Mouse (Mus musculus) MEL (cell line): ENCODE measurements at regions not wholly inside any gene's neighbourhood (a gene's known extent, or its start where the extent isn't known, plus 50 kb on each side); places are given as distances from the start of the nearest gene placed in this dataset.

Experiments used
- DNase-seq: peaks from one replicate; pipeline ENCODE4 v3.0.0; 2011; ENCODE audit warnings: low read depth, low spot score
- H3K27ac ChIP-seq: 2 replicates; pipeline ENCODE4 v1.5.1; 2012; ENCODE audit warnings: low read depth, mild to moderate bottlenecking, control low read depth, low read length, moderate library complexity; ENCODE audit not compliant: control insufficient read depth
- H3K27me3 ChIP-seq, 2 experiments: fragments of 150-350 bp in 1 of 2; sonication (generic) in 1 of 2; 2 replicates each; pipeline ENCODE4 v1.6.1; 2012; ENCODE audit warnings: low read length in 2 of 2, mild to moderate bottlenecking in 2 of 2, improper control_type of control experiment in 1 of 2, moderate library complexity in 1 of 2; ENCODE audit not compliant: insufficient read depth in 2 of 2, control insufficient read depth in 1 of 2
- H3K36me3 ChIP-seq, 2 experiments: 2 replicates each; pipeline ENCODE4 v1.6.1; 2012 to 2014; ENCODE audit warnings: low read length in 2 of 2, improper control_type of control experiment in 1 of 2, inconsistent platforms in 1 of 2, mild to moderate bottlenecking in 1 of 2; ENCODE audit not compliant: insufficient read depth in 2 of 2, control insufficient read depth in 1 of 2
- H3K4me1 ChIP-seq, 2 experiments: fragments of 150-350 bp in 1 of 2; sonication (generic) in 1 of 2; 2 replicates each; pipeline ENCODE4 v1.6.1; 2012; ENCODE audit warnings: low read length in 2 of 2, improper control_type of control experiment in 1 of 2, mild to moderate bottlenecking in 1 of 2; ENCODE audit not compliant: insufficient read depth in 2 of 2, control insufficient read depth in 1 of 2
- H3K4me3 ChIP-seq, 2 experiments: fragments of 150-350 bp in 1 of 2; sonication (generic) in 1 of 2; 2 replicates each; pipeline ENCODE4 v1.5.1; 2012; ENCODE audit warnings: low read depth in 2 of 2, low read length in 2 of 2, mild to moderate bottlenecking in 2 of 2, moderate library complexity in 2 of 2, control low read depth in 1 of 2, improper control_type of control experiment in 1 of 2; ENCODE audit not compliant: control insufficient read depth in 1 of 2, insufficient read depth in 1 of 2
- H3K79me2 ChIP-seq: 2 replicates; pipeline ENCODE4 v1.6.1; 2012; ENCODE audit warnings: mild to moderate bottlenecking, low read length, moderate library complexity; ENCODE audit not compliant: control insufficient read depth, poor library complexity, insufficient read depth
- H3K9ac ChIP-seq: 2 replicates; pipeline ENCODE4 v1.6.1; 2012; ENCODE audit warnings: low read depth, mild to moderate bottlenecking, control low read depth, low read length, moderate library complexity; ENCODE audit not compliant: control insufficient read depth, poor library complexity, severe bottlenecking
- H3K9me3 ChIP-seq: fragments of 150-350 bp; sonication (generic); replicated peaks from 2 replicates; pipeline ENCODE4 v1.6.1; 2012; ENCODE audit warnings: mild to moderate bottlenecking, low read length, improper control_type of control experiment, moderate library complexity; ENCODE audit not compliant: insufficient read depth
- BHLHE40 ChIP-seq: IDR thresholded peaks from 2 replicates; pipeline ENCODE4 v1.6.1; 2012; ENCODE audit warnings: low read depth, mild to moderate bottlenecking, inconsistent platforms, low read length, improper control_type of control experiment, borderline replicate concordance
- CHD1 ChIP-seq: IDR thresholded peaks from 2 replicates; pipeline ENCODE4 v1.6.1; 2012; ENCODE audit warnings: low read depth, mild to moderate bottlenecking, inconsistent platforms, low read length, improper control_type of control experiment
- EP300 ChIP-seq, 2 experiments: IDR thresholded peaks; 2 replicates each; pipeline ENCODE4 v1.6.1; 2011; ENCODE audit warnings: improper control_type of control experiment in 2 of 2, low read length in 2 of 2, low read depth in 1 of 2, mild to moderate bottlenecking in 1 of 2
- GATA1 ChIP-seq: IDR thresholded peaks from 2 replicates; pipeline ENCODE4 v1.6.1; 2011; ENCODE audit warnings: low read depth, low read length, improper control_type of control experiment
- HCFC1 ChIP-seq: IDR thresholded peaks from 2 replicates; pipeline ENCODE4 v1.6.1; 2012; ENCODE audit warnings: low read depth, mild to moderate bottlenecking, inconsistent platforms, low read length, improper control_type of control experiment, moderate library complexity
- JUND ChIP-seq: IDR thresholded peaks from 2 replicates; pipeline ENCODE4 v1.6.1; 2011; ENCODE audit warnings: low read depth, mild to moderate bottlenecking, improper control_type of control experiment, low read length
- KAT2A ChIP-seq: conservative IDR thresholded peaks from 2 replicates; pipeline ENCODE4 v1.6.1; 2012; ENCODE audit warnings: low read depth, low read length, improper control_type of control experiment, inconsistent platforms
- MAZ ChIP-seq: IDR thresholded peaks from 2 replicates; pipeline ENCODE4 v1.6.1; 2012; ENCODE audit warnings: low read depth, mild to moderate bottlenecking, inconsistent platforms, low read length, improper control_type of control experiment
- NRF1 ChIP-seq: IDR thresholded peaks from 2 replicates; pipeline ENCODE4 v1.6.1; 2014; ENCODE audit warnings: low read depth, mild to moderate bottlenecking, inconsistent platforms, low read length, improper control_type of control experiment, moderate library complexity; ENCODE audit not compliant: poor library complexity, insufficient read depth, severe bottlenecking
- POLR2A ChIP-seq, 2 experiments: IDR thresholded peaks; 2 replicates each; pipeline ENCODE4 v1.6.1; 2011 to 2012; ENCODE audit warnings: low read length in 2 of 2, mild to moderate bottlenecking in 2 of 2, control low read depth in 1 of 2, improper control_type of control experiment in 1 of 2, low read depth in 1 of 2, moderate library complexity in 1 of 2; ENCODE audit not compliant: control insufficient read depth in 1 of 2, insufficient read depth in 1 of 2, poor library complexity in 1 of 2
- RCOR1 ChIP-seq: IDR thresholded peaks from 2 replicates; pipeline ENCODE4 v1.6.1; 2012; ENCODE audit warnings: low read depth, mild to moderate bottlenecking, inconsistent platforms, low read length, improper control_type of control experiment
- SMC3 ChIP-seq: IDR thresholded peaks from 2 replicates; pipeline ENCODE4 v1.6.1; 2011; ENCODE audit warnings: low read depth, low read length, improper control_type of control experiment
- TAL1 ChIP-seq: IDR thresholded peaks from 2 replicates; pipeline ENCODE4 v1.6.1; 2012; ENCODE audit warnings: mild to moderate bottlenecking, inconsistent platforms, low read length, moderate library complexity, mixed read lengths
- TBP ChIP-seq: IDR thresholded peaks from 2 replicates; pipeline ENCODE4 v1.8.0; 2011; ENCODE audit warnings: low read depth, low read length, improper control_type of control experiment
- TCF12 ChIP-seq: IDR thresholded peaks from 2 replicates; pipeline ENCODE4 v1.6.1; 2014; ENCODE audit warnings: low read depth, mild to moderate bottlenecking, inconsistent platforms, low read length, improper control_type of control experiment, moderate library complexity
- ZC3H11A ChIP-seq: IDR thresholded peaks from 2 replicates; pipeline ENCODE4 v1.6.1; 2012; ENCODE audit warnings: low read depth, mild to moderate bottlenecking, inconsistent platforms, low read length, improper control_type of control experiment
- ZKSCAN1 ChIP-seq: IDR thresholded peaks from 2 replicates; pipeline ENCODE4 v1.6.1; 2012; ENCODE audit warnings: low read depth, mild to moderate bottlenecking, inconsistent platforms, low read length, improper control_type of control experiment, moderate library complexity
- ZNF384 ChIP-seq: IDR thresholded peaks from 2 replicates; pipeline ENCODE4 v1.6.1; 2012; ENCODE audit warnings: low read depth, mild to moderate bottlenecking, inconsistent platforms, low read length, improper control_type of control experiment

DNA sequence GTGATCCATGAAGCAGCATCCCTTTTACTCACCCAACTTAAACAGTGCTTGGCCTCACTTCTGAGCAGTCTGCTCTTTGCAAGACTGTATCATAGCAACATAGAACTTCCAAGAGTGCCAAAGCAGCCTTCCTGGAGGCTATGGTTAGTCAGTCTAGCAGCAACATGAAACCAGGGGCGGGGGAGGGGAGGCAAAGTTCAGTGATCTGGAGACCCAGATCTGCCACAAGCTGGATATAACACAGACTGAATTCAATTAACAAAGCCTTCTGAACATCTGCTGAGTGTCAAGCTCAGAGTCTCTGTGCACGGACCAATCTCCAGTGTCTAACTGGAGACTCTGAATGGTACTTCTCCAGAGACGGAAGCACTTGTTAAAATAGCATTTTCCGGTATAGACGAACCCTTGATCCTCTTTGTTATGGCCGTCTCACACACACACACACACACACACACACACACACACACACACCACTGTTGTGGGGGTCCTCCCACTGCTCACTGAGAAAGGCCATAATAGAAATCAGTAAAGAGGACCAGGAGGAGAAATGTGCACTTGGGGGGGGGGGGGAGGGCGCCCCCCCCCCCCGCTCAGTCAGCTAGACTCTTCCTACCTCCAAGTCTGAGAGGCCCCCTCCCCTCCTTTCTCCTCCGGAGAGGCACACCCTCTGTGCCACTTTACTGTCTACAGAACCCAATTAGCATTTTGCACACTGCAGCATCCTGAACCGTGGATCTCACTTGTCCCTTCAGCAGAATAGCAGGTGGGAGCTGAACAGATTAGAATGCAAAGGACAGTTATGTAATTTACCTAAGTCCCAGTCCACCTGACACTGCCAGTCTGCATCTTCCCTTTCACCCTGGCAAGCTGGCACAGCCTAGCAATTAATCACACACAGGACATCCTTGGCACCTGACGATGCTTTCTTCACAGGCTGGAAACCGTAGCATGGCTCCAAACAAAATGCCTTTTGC, 112.3 kb upstream of the Slc22a22 start:
- DNase-seq: no peak
- TF ChIP-seq ZNF384 (no peak), ZKSCAN1 (no peak), RCOR1 (no peak), BHLHE40 (no peak), NRF1 (no peak)
- Histone ChIP-seq H3K36me3 (no peaks in the 10 kb centered on the region), H3K27ac (no peak overlapping the region), H3K27me3 (0 out of 4 replicates have a peak, but pooled peaks cover 0 to 2% of the 10 kb centered on the region in 2 experiments), H3K4me3 (no peak overlapping the region), H3K9me3 (no peaks in the 10 kb centered on the region), H3K79me2 (no peaks in the 10 kb centered on the region), H3K4me1 (no peaks in the 10 kb centered on the region), H3K9ac (no peak overlapping the region)

DNA sequence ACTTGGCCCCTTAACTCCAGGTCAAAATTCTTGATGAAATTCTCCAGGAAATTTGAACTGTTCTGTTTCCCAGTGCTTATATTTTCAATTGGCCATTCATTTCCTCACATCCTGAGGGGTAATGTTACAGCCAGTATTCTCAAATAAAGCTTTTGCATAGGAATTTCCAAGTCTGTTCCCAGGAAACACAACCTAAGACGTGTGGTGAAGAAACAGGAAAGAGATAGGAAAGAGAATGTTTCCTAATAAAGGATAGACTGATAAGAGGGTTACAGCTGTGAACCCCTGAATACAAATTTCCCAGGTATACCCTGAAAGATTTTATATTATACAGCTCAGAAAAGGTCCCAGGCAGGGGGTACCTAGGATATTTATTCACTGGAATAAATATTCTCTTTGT, 108.0 kb upstream of the Slc22a22 start:
- no peak for DNase-seq
- H3K79me2 ChIP-seq: no peaks in the 10 kb centered on the region
- no peak overlapping the region for H3K9ac ChIP-seq
- TF ChIP-seq TAL1: no peak
- no peak for TF ChIP-seq EP300 (IDR thresholded peaks at IDR 0.05; ENCODE audit: low read depth in 1 of 2, low read length in 2 of 2)
- no peak for TF ChIP-seq SMC3
- no peak for TF ChIP-seq MAZ
- TF ChIP-seq TCF12: no peak
- no peak for TF ChIP-seq KAT2A
- no peak for TF ChIP-seq POLR2A (IDR thresholded peaks at IDR 0.05; ENCODE audit: control insufficient read depth in 1 of 2, insufficient read depth in 1 of 2, low read depth in 1 of 2, low read length in 2 of 2, poor library complexity in 1 of 2)
- TF ChIP-seq CHD1: no peak
- no peak for TF ChIP-seq HCFC1
- no peak for TF ChIP-seq ZC3H11A
- TF ChIP-seq GATA1: no peak
- TF ChIP-seq TBP: no peak
- TF ChIP-seq JUND: no peak
- no peaks in the 10 kb centered on the region for H3K36me3 ChIP-seq
- H3K27me3 ChIP-seq: 0 out of 4 replicates have a peak, but pooled peaks cover 0 to 2% of the 10 kb centered on the region in 2 experiments
- H3K27ac ChIP-seq: no peak overlapping the region
- no peaks in the 10 kb centered on the region for H3K4me1 ChIP-seq
- no peaks in the 10 kb centered on the region for H3K9me3 ChIP-seq
- no peak overlapping the region for H3K4me3 ChIP-seq
